Mouse (Mus musculus): Measurements from ENCODE around the gene Spc24. TPM values are rescaled to one million over a fixed set of nuclear protein-coding genes. Genes with fewer than 3 reads are reported as not detected.

The Spc24 gene
- polyA plus RNA-seq, 1 experiment from 2014 or later = 160 TPM

- H3K36me3 ChIP-seq = peaks cover 58% of the 10 kb centered on the region
- WGBS = 95% methylated on average over 3 of the region's 3 CpGs
Measured at GRCm38 (mm10) chr9:21709340-21709739, 50.8 kb downstream of the Spc24 start.

GRCm38 (mm10) chr9:21706586-21707265 lies 53.4 kb downstream of the Spc24 start:
- H3K9me3 ChIP-seq = no peaks in the 10 kb centered on the region
- H3K4me1 ChIP-seq = no peaks in the 10 kb centered on the region
- DNase-seq (ENCODE audit: low spot score) = no peak
- no peaks in the 10 kb centered on the region for H3K27me3 ChIP-seq (ENCODE audit: insufficient read depth, poor library complexity, severe bottlenecking)
- peaks cover 74% of the 10 kb centered on the region for H3K36me3 ChIP-seq
- H3K27ac ChIP-seq = no peak overlapping the region
- 88% methylated on average over 8 of the region's 8 CpGs for WGBS
- H3K4me3 ChIP-seq = no peak overlapping the region

More at GRCm38 (mm10) chr9:21709340-21709739, 50.8 kb downstream of the Spc24 start:
- H3K27ac ChIP-seq = no peak overlapping the region
- no peaks in the 10 kb centered on the region for H3K27me3 ChIP-seq (ENCODE audit: insufficient read depth, poor library complexity, severe bottlenecking)
- H3K9me3 ChIP-seq = no peaks in the 10 kb centered on the region
- H3K4me3 ChIP-seq = no peak overlapping the region
- no peaks in the 10 kb centered on the region for H3K4me1 ChIP-seq
- no peak for DNase-seq (ENCODE audit: low spot score)

DNA sequence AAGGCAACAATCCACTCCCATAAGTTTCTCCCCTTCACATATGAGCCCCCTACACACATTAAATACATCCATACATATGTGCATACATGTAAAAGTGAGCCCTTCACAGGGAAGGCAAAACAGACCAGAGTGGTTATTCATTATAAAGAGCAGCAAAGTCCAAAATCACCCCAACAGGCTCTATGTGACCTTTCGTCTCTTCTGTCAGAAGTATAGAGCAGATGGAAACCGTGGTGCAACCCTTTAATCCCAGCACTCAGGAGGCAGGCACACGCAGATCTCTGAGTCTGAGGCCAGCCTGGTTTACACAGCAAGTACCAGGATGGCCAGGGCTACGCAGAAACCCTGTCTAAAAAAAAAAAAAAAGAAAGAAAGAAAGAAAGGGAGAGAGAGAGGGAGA lies 54.0 kb downstream of the Spc24 start:
- DNase-seq (ENCODE audit: low spot score) = no peak
- Histone ChIP-seq H3K4me1 (no peaks in the 10 kb centered on the region), H3K9me3 (no peaks in the 10 kb centered on the region), H3K36me3 (peaks cover 80% of the 10 kb centered on the region), H3K4me3 (no peak overlapping the region), H3K27me3 (ENCODE audit: insufficient read depth, poor library complexity, severe bottlenecking) (no peaks in the 10 kb centered on the region), H3K27ac (no peak overlapping the region)
- WGBS = 76% methylated on average over 4 of the region's 4 CpGs

Small RNA genes within 50 kb of the gene (microRNA-seq; reads per million reads assigned to microRNA genes)
- 6.8 reads per million, percentile 21 among the genes with 10 or more reads in this experiment for gene Mir7083

Other genes with a start within 250 kb of the Spc24 start
- gene AB124611, start 234.1 kb downstream of the Spc24 start, polyA plus RNA-seq (2016; fragmentation: Nextera tagmentation; extraction: Ambion mirVana) = 1.3 and 2.5 TPM in 2 replicates
- 49.0 and 59.6 TPM in 2 replicates for gene Carm1, start 213.4 kb downstream of the Spc24 start, polyA plus RNA-seq (2016; fragmentation: Nextera tagmentation; extraction: Ambion mirVana)
- gene Timm29, start 167.6 kb downstream of the Spc24 start, polyA plus RNA-seq (2016; fragmentation: Nextera tagmentation; extraction: Ambion mirVana) = 27.4 and 33.3 TPM in 2 replicates
- gene Yipf2, start 167.5 kb downstream of the Spc24 start, polyA plus RNA-seq (2016; fragmentation: Nextera tagmentation; extraction: Ambion mirVana) = 17.1 and 22.8 TPM in 2 replicates
- gene Smarca4, start 144.1 kb downstream of the Spc24 start, polyA plus RNA-seq (2016; fragmentation: Nextera tagmentation; extraction: Ambion mirVana) = 91.1 and 113 TPM in 2 replicates
- 36.6 and 42.9 TPM in 2 replicates for gene Ldlr, start 36.8 kb downstream of the Spc24 start, polyA plus RNA-seq (2016; fragmentation: Nextera tagmentation; extraction: Ambion mirVana)
- gene Kank2, start 38.4 kb upstream of the Spc24 start, polyA plus RNA-seq (2016; fragmentation: Nextera tagmentation; extraction: Ambion mirVana) = 16.4 and 16.9 TPM in 2 replicates
- gene Angptl8, start 75.2 kb upstream of the Spc24 start, polyA plus RNA-seq (2016; fragmentation: Nextera tagmentation; extraction: Ambion mirVana) = 2.5 and 5.7 TPM in 2 replicates
- 47.9 and 56.9 TPM in 2 replicates for gene Dock6, start 92.3 kb upstream of the Spc24 start, polyA plus RNA-seq (2016; fragmentation: Nextera tagmentation; extraction: Ambion mirVana)
- 6.2 and 6.8 TPM in 2 replicates for gene Rab3d, start 157.9 kb upstream of the Spc24 start, polyA plus RNA-seq (2016; fragmentation: Nextera tagmentation; extraction: Ambion mirVana)
- gene Ccdc159, start 167.2 kb upstream of the Spc24 start, polyA plus RNA-seq (2016; fragmentation: Nextera tagmentation; extraction: Ambion mirVana) = 3.6 and 4.2 TPM in 2 replicates
- gene Tmem205, start 167.3 kb upstream of the Spc24 start, polyA plus RNA-seq (2016; fragmentation: Nextera tagmentation; extraction: Ambion mirVana) = 50.1 and 52.6 TPM in 2 replicates
- gene Plppr2, start 176.7 kb upstream of the Spc24 start, polyA plus RNA-seq (2016; fragmentation: Nextera tagmentation; extraction: Ambion mirVana) = 6.5 and 7.0 TPM in 2 replicates
- 5.7 and 6.9 TPM in 2 replicates for gene Swsap1, start 195.5 kb upstream of the Spc24 start, polyA plus RNA-seq (2016; fragmentation: Nextera tagmentation; extraction: Ambion mirVana)
- gene Epor, start 203.2 kb upstream of the Spc24 start, polyA plus RNA-seq (2016; fragmentation: Nextera tagmentation; extraction: Ambion mirVana) = 25.0 and 25.9 TPM in 2 replicates
- gene Rgl3, start 229.1 kb upstream of the Spc24 start, polyA plus RNA-seq (2016; fragmentation: Nextera tagmentation; extraction: Ambion mirVana) = 1.8 and 2.3 TPM in 2 replicates
- 0.20 and 0.75 TPM in 2 replicates for gene Ccdc151, start 242.3 kb upstream of the Spc24 start, polyA plus RNA-seq (2016; fragmentation: Nextera tagmentation; extraction: Ambion mirVana)
- gene Prkcsh, start 242.5 kb upstream of the Spc24 start, polyA plus RNA-seq (2016; fragmentation: Nextera tagmentation; extraction: Ambion mirVana) = 89.8 and 106 TPM in 2 replicates

Data from heart, embryonic 10.5 days (tissue).